Mouse (Mus musculus) CD8-positive naive resting alpha-beta T cell, adult 2 months (primary cell): ENCODE results near the gene Syne3.

ENCODE experiments used
- DNase-seq, 2 experiments: peaks; one replicate each; pipeline ENCODE4 v3.0.0; 2022; ENCODE audit warnings: low read depth in 2 of 2, low spot score in 2 of 2

Gene Syne3

DNA sequence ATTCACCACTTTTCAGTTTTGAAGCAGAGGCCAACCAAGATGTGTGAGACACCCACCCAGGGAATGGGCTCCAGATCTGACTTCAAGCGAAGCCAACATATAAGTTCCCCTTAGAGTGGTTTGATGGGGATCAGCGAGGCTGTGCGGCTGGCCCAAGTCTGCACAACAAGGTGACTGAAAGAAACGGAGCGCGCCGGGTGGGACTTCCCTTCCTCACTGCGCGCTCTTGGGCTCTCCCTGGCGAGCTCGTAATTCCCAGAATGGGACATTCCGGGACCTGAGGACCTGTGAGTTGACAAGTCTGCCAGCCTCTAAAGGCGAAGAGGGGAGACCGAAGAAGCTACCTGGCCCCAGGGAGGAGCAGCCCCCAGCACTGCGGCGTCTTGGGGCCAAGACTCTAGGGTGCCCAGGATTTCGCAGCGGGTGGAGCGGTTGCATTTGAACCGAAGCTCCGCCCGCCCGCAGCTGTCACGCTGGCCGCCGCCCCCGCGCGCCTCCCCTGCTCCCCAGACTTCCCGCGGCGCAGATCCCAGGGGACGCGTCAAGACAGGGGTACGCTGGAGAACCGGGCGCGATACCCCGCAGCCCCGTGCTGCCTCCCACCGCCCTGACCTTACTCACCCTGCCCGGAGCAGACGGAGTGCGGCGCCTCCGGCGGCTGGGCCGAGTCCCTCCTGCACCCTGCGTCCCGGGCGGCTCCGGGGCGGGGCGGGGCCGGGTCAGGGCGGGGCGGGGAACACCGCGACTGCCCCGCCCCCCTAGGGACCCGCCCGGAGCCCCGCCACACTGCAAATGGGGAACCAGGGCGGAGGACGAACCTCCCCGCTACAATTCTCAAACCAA, at the start of gene Syne3:
Gene Syne3, minus strand, starts transcription at position 440 of the 843 bp plus-strand sequence.
- peak; percentile 46 to 62 for DNase-seq

DNA sequence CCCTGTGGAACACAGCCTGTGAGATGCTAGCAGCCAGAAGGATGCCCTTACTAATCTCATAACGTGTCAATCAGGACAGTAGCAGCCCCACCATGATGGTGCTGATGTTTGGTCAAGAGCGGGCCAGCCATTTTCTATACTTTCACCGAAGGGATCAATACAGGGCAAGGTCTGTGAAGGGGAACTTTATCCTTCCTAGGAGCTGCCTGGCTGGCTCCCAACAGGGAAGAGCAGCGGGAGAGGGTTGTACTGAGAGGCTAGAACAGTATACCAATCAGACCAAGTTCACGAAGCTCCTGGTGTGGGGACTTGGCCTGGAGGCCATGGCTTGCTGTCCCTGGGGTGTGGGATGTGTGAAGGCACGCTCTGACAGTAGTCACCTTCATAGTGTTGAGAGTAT, 45.7 kb upstream of the Syne3 start:
- no peak for DNase-seq

DNA sequence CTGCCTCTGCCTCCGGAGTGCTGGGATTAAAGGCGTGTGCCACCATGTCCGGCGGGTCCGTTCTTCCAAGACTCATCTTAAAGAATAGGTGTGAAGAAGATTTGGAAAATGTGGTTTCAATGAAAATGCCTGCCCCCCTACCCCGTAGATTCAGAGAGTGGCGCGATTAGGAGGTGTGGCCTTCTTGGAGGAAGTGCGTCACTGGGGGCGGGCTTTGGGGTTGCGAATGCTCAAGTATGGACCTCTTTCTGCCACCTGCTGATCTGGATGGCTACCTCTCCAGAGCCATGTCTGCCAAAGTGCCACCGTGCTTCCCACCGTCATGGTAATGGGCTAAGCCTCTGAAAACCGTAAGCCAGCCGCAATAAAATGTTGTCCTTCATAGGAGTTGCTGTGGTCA, 44.4 kb upstream of the Syne3 start:
- no peak for DNase-seq

DNA sequence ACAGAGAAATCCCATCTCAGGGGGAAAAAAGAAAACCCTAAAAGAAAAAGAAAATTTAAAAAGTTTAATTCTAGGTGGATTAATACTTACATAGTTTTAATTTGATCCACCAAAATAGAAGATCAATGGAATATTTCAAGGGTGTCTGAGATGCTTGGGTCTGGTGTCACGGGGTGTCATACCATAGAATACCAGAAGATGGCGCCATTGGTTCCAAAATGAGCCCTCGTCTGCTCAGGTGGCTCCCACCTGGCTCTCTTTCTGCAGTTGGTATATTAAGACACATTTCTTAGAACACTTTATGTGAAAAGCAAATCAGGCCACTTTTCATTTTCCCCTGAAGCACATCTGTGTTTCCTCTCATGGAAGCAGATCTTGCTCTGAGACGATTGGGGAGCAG, 41.3 kb upstream of the Syne3 start:
- DNase-seq, result peak; percentile 37 to 57

DNA sequence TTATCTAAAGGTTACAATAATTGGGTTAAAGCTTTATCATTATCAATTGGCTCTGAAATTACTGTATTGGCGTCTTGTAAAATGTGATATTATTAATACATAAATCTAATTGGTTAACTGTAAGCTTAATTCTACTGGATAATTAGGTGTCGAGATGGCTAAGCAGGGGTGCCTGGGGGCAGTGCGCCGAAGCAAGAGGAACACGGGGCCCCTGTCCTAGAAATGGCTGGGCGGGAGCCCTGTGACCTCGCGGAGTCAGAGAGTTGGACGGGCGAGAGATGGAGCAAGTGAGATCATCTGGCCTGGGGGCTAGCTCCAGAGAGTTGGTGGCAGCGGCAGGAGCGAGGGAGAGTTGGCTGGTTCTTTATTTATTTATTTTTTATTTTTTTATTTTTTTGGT, 40.2 kb upstream of the Syne3 start:
- DNase-seq, result no peak

DNA sequence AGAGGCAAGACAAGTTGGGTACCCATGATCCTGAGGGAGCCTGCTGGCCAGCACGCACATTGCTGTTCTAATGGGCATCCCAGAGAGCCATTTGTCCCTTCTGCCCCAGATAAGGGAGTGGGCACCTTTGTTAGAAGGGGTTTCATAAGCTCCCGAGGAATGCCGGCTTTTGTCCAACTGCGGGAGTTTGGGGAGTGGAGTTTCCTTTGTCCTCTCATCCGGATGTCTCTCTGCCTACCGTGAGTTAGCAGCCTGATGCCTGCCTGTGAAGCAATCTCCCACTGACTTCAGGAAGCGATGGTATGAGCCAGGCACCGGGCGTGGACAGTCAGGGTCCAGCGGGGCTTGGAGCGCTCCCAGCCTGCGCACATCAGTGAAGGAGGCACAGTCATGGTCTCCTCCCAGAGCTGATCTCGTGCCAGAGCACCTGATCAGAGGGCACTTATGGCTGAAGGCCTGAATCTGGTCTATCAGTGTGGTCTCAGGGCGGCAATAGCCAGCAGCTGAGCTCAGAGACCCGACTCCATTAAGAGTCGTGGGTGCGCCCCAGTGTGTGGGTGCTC, 38.8 kb upstream of the Syne3 start:
- no peak for DNase-seq

DNA sequence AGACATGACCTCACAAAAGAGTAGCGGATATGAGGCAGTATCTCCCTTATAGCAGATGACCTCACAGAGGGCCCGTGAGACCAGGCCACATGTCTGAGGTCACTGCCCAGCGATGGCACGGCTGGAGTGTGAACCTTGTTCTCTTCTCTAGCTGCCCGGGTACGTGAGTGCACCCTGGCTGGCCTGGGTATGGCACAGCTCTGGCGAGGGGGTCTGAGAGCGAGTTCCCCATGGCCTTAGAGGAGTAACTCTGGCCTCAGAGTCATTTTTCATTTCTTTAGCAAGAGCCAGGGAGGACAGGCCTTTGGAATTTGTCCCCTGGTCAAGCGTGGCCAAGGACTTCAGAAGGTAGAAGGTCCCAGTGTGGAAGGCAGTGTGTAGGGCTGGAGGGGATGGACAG, 35.2 kb upstream of the Syne3 start:
- DNase-seq, result no peak

DNA sequence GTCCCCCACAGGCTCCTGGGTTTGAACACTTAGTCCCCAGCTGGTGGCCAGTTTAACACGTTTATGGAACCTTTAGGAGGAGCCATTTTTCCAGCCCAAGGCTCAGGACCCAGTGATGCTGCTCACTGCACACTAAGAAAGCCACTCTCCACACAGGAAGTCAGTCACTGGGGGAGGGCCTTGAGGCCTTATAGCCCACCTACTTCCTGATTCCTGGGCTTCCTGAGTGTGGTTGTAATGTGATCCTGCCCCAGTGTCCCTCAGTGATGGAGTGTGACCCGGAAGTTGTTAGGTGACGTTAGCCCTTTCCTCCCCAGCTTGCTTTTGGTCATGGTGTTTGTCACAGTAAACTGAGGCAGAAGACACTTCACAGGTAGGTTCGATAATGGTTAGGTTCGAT, 33.5 kb upstream of the Syne3 start:
- no peak for DNase-seq

DNA sequence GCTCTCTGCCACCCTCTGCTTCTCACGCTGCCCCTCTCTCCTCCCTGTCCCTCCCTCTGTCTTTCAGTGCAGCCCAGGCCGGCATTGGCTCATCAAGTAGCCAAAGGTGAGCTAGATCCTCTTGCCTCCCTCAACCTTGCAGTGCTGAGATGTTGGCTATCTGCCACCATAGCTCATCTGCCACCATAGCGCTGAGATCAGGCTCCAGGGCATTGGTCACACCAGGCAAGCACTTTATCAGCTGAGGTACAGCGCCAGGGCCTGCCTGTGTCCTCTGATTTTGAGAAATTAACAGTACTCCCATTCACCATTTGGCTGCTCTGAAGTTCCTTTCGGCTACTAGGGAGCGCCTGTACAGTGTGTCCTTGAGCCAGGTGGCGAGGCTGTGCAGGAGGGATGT, 31.3 kb upstream of the Syne3 start:
- DNase-seq, result no peak

DNA sequence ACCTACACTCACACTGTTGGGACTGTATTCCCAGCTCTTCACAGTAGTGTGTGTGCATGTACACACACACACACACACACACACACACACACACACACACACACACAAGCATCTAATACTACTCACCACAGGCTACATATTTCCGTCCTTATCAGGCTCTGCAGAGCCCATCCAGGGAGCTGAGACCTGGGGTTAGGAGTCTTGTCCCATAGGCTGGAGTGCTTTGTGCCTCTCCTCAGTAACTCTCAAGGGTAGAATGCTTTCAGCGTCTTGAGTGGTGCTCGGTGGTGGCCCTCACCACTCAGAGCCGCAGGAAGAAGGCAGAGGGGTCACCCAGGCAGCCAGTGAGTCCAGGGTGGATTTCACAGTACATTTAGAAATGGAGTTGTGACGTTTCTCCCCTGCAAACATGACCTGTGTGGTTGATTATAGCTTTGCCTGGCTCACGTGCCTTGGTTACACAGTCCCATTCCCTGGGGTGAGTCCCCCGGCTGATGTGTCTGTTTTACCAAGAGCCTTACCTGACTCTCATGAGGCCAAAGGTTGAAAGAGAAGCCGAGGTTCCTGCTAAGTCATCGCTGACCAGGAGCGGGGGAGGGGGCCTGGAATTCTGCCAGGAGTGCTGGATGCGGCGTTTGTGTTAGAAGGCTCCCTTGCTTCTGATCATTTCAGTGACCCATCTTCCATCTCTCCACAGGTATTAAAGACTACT, 30.1 kb upstream of the Syne3 start:
- DNase-seq, result no peak

DNA sequence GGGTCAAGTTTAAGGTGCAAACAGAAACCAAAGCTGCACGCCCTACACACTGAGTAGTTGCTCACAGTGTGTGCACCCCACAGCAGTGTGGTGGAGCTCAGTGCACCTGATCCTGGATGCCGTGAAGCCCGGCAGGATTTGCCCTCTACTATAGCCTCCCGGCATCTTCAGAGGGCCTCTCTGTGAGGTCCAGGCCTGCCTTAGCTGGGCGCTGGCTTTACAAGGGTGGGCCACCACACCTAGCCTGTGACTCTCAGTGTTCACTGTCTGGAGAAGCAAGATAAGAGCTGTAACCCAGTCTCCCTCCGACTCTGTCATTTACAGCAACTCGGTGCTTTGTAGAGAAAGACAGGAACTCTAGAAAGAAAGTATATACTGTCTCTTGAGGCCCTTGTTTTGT, 29.3 kb upstream of the Syne3 start:
- DNase-seq, result no peak

DNA sequence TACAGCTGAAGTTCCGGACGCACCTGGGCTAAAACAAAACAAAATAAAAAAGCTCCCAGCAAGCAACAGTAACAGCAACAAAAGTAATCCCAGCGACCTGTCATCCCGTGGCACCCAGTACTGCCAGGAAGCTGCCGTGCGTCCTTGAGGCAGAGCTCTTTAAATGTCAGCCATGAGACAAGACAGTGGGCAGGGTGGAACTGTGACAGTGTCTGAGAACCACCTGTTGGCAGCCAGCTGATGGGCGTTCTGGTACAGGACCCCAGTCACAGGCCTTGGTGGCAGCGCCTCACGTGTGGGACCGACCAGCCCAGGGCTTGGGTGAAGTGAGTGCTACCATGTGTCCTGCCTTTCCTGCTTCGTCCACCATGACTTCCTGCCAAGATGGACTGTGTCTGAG, 28.6 kb upstream of the Syne3 start:
- DNase-seq, result no peak

DNA sequence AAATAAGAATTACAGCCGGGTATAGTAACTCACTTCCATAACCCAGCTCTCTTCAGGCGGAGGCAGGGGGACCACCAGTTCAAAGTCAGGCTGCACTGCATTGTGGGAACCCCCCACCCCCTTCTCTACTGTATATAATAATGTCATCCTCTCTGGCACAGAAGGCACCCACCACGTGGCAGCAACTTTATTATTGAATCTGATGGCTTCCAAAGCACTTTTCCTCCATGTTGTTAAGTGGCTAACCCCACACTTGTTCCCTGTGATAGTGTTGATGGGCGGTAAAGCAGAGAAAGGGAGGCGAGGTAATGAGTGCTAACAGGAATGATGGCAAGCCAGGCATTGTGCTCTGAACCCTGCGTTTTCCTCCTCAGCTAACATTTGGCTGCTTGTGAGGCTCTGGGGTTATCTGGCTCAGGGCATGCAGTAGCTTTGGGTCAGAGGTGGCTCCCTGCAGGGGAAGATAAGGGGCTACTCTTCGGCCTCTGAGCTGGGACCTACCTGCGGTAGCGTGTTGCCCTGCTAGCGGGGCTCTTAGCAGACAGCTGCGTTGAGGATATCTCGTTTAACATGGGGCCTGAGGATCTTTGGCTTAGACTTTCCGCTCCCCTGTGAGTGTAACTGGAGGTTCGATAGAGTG, 24.6 kb upstream of the Syne3 start:
- no peak for DNase-seq

DNA sequence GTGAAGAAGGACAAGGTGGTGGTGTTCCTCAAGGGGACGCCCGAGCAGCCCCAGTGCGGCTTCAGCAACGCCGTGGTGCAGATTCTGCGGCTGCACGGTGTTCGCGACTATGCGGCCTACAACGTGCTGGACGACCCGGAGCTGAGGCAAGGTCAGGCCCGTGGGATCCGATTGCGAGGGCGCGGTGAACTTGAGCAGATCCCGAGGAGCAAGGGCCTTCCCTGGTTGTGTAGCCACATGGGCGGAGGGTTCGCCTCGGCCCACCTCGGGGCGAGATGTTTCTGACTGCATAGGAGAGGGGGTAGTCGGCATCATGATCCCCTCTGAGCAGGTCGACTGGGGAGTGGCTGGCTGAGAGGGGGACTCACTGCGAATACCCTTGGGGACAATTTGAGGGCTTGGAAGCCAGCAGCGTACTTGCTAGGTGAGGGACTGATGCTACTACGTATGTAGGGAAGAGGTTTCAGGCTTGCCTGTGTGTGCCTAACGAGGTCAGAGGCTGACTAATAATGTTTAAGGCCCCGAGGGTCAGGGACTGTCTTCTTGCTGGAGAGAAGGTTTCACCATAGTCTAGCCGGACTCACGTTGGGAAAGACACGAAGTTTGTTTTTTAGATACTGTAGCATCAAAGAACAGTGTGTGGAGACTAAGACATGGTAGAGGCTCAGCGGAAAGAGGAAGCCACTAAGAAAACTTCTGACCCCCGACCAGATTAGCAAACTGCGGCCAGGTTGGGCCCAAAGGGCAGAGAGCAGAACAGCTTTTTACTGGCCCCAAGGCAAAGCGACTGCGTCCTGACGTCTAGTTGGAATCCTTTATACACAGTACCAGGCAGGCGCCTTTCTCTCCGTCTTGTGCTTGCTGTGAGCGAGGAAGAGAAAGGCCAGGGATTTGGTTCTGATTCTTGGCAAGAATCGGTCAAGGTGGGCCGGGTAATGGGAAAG, 23.5 kb upstream of the Syne3 start:
- DNase-seq, result peak in 1 of 2 experiments; percentile 29

DNA sequence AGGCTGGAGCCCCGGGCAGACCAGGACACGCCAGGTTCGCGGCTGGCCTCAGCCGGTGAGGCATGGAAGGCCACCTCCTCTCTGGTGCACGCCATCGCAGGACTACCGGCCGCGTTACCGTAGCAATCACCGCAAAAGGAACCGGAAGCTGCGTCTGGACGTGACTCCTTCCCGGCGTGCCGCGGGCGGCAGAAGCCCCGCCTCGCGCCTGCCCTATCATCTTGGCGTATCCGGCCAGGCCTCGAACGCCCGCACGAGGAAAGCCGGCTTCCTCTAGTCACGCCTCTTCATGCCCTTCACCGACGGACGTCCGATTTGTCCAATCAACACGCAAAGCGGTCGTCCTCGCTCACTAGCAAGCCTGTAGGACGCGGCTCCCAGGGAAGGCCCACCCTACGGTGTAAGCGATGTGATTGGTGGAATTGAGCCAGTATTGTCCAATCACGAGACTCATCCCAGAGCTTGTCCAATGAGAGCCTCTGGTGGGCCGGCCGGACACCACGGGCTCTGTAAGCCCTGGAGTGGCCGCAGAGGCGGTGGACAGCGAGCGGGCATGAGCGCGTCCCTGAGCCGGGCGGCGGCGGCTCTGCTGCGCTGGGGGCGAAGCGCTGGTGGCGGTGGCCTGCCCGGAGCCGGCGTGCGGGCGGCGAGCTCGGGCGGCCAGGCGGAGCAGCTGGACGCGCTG, 22.7 kb upstream of the Syne3 start, which contains the start of gene Glrx5:
Gene Glrx5, plus strand, starts transcription at position 542 of the 685 bp plus-strand sequence.
- DNase-seq, result peak; percentile 96 to 98

DNA sequence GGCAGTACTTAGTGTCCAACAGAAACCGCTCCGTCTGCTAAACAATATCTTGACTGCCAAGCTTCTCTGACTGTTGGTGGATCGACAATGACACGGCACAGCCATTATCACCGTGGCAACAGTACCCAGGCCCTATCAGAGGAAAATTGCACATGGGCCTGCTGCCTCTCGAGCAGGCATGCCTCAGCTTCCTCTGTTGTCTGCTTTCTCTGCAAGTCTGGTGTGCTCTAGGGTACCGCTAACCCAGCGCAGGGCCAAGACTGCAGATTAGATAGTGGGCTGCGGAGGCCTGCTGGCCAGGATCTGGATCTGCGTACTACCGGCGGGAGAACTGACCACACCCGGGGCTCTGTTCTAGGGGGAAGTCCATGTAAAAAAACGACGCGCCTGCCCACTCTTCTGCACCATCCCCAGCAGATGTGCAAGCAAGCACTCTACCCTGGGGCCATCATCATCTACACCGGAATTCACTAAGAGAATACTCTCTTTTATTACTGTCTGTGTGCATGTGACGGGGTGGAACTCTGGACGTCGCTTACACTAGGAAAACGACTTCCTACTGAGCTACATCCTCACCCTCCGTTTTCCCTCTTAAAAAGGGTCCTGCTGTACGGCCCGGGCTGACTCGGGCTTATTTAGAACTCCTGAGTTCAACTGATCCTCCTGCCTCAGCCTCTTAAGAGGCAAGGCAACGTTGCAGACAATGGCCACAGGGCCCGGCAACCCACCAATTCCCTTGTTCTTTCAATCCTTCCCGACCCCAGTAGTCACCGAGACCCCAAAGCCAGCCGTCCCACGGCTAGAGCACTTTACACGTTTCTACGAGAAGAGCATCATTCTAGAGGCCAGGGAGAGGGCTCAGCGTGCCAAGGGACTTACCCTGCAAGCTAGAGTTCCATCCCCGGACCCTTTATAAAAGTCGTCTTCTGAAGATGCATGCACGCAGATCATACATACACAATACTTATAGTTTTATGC, 21.8 kb upstream of the Syne3 start:
- no peak for DNase-seq

DNA sequence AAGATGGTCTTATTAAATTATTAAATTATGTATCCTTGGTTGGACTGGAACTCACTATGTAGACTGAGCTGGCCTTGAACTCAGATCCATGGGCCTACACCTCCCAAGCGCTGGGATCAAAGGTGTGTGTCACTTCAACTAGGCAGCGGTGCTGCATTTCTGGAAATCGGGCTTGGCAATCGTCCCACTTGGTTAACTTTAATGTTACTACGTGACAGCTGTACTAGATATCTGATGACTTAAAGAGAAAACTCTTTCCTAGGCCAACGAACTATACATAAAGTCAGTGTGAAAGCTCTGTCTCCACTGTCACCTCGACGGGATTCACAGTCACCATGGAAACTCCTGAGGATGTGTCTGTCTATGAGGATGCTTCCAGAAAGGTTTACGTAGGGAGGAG, 20.3 kb upstream of the Syne3 start:
- DNase-seq, result no peak

DNA sequence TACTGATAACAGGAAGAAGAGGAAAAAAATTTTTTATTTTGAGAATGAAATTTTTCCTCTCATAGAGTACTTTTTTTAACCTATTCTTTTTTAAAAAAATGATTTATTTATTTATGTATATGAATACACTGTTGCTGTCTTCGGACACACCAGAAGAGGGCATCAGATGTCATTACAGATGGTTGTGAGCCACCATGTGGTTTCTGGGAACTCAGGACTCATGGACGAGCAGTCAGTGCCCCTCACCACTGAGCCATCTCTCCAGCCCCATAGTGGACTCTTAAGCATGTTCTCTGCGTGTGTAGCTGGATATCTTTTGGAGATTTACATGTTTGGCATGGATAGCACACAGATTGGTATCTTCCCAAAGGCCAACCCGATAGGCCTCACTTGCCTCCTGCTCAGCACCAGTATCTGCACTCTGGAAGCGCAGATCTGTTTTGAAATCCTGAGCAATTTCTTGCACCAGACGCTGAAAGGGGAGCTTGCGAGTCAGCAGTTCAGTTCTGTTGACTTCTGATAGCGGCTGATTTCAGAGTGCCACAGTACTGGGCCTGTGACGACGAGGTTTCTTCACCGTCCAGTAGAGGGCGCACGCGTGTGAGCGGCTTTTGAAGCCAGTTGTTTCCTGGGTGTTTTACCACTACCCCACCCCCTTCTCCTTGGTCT, 17.8 kb upstream of the Syne3 start:
- peak; percentile 87 to 91 for DNase-seq
